Mouse (Mus musculus): Measurements from ENCODE around the gene Dusp1.

- TF ChIP-seq CTCF (IDR thresholded peaks at IDR 0.05; ENCODE audit: extremely low read depth, insufficient read length, insufficient replicate concordance, low read depth, low read length) (no peak), POLR2A (IDR thresholded peaks at IDR 0.05; ENCODE audit: low read depth, low read length) (no peak)
Observed at GRCm38 (mm10) chr17:26467619-26468018, 94.3 kb downstream of the Dusp1 start.

Measured in small intestine, adult 2 months (tissue).